Mouse (Mus musculus): ENCODE data around the gene Hcfc2. TPM values are rescaled to one million over a fixed set of nuclear protein-coding genes. Genes with fewer than 3 reads are reported as not detected.
A peak's percentile ranks its signal among the peaks of the same experiment; 100 is the strongest.

Gene Hcfc2
- polyA plus RNA-seq, 1 experiment from 2014 or later = 24.0 TPM

DNA sequence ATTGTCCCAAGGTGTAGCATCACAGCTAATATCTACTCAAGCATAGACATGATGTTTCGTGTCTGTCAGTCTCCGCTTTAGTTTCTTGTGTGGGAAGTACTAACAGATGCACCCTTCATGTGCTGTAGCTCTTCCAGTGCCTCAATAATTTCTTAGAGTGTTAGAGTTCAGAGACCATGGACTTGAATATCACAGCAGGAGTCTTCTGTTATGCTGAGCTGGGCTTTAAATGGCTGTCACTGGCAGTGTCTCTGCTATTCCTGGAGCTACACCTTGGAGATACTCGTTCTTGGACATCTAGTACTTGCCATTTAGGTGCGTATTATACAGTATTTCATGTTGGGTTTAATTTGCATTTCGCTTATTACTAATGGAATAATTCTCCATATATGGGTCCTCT lies 49.3 kb downstream of the Hcfc2 start:
- Histone ChIP-seq H3K4me3 (ENCODE audit: low read depth, low read length) (no peak overlapping the region), H3K27me3 (replicated peaks; ENCODE audit: control insufficient read depth, insufficient read depth, low read length) (no peaks in the 10 kb centered on the region), H3K9ac (ENCODE audit: low read depth, low read length) (no peak overlapping the region), H3K9me3 (ENCODE audit: control insufficient read depth, low read length) (no peaks in the 10 kb centered on the region), H3K27ac (ENCODE audit: low read depth, low read length) (no peak overlapping the region), H3K36me3 (ENCODE audit: control insufficient read depth, insufficient read depth, low read length) (peaks cover 28% of the 10 kb centered on the region), H3K4me2 (no peak overlapping the region), H3K4me1 (replicated peaks; ENCODE audit: control insufficient read depth, insufficient read depth, low read length) (no peaks in the 10 kb centered on the region)
- DNase-seq (ENCODE audit: low spot score) (no peak), ATAC-seq (replicated peaks; ENCODE audit: low FRiP score) (no peak)
- 92% methylated on average over 5 of the region's 5 CpGs for WGBS

DNA sequence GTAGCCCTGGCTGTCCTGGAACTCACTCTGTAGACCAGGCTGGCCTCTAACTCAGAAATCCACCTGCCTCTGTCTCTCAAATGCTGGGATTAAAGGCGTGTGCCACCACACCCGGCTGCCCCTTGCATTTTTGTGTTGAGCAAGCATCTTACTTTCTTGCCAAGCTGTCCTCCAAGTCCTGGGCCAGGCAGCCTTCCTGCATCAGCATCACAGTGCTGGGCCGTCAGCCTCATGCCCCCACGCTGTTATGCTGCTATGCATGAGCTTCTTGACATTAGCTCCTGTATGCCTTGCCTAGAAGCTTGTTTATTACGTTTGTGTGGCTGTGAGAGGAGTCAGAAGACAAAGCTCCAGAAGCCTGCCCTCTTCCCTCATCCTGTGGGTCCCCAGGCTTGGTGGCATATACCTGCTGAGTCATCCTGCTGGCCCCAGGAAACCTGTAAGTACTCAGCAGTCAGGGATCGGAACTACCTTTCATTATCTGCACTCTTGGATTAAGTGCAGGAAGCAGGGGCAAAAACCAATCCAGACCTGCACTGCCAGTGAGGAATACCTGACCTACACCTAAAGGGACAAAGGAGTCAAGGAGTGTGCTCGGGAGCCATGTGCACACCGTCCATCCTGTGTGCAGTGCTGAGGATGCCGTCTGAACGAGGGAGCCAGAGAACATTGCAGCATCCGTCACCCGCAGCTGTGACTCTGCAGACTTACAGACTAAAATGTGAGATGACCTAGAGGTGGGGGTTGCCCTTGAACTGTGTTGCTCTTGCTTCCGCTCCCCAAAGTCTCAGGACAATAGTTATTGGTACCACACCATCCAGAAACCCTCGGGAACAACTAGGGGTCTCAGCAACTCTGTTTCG lies 51.3 kb downstream of the Hcfc2 start:
- ATAC-seq (replicated peaks; ENCODE audit: low FRiP score) (no peak), DNase-seq (ENCODE audit: low spot score) (no peak)
- WGBS = 88% methylated on average over 15 of the region's 15 CpGs
- H3K36me3 ChIP-seq (ENCODE audit: control insufficient read depth, insufficient read depth, low read length) = peaks cover 41% of the 10 kb centered on the region
- H3K9ac ChIP-seq (ENCODE audit: low read depth, low read length) = no peak overlapping the region
- H3K27me3 ChIP-seq (replicated peaks; ENCODE audit: control insufficient read depth, insufficient read depth, low read length) = no peaks in the 10 kb centered on the region
- no peak overlapping the region for H3K4me2 ChIP-seq
- H3K4me3 ChIP-seq (ENCODE audit: low read depth, low read length) = no peak overlapping the region
- no peaks in the 10 kb centered on the region for H3K9me3 ChIP-seq (ENCODE audit: control insufficient read depth, low read length)
- H3K4me1 ChIP-seq (replicated peaks; ENCODE audit: control insufficient read depth, insufficient read depth, low read length) = no peaks in the 10 kb centered on the region
- no peak overlapping the region for H3K27ac ChIP-seq (ENCODE audit: low read depth, low read length)

- H3K9me3 ChIP-seq (ENCODE audit: control insufficient read depth, low read length) = no peaks in the 10 kb centered on the region
- H3K4me2 ChIP-seq = no peak overlapping the region
- ATAC-seq (replicated peaks; ENCODE audit: low FRiP score) = no peak
- no peaks in the 10 kb centered on the region for H3K27me3 ChIP-seq (replicated peaks; ENCODE audit: control insufficient read depth, insufficient read depth, low read length)
- WGBS = 93% methylated on average over 6 of the region's 6 CpGs
- H3K9ac ChIP-seq (ENCODE audit: low read depth, low read length) = no peak overlapping the region
- no peak overlapping the region for H3K4me3 ChIP-seq (ENCODE audit: low read depth, low read length)
- no peaks in the 10 kb centered on the region for H3K4me1 ChIP-seq (replicated peaks; ENCODE audit: control insufficient read depth, insufficient read depth, low read length)
- H3K36me3 ChIP-seq (ENCODE audit: control insufficient read depth, insufficient read depth, low read length) = peaks cover 57% of the 10 kb centered on the region
- no peak for DNase-seq (ENCODE audit: low spot score)
- no peak overlapping the region for H3K27ac ChIP-seq (ENCODE audit: low read depth, low read length)
Measured at GRCm38 (mm10) chr10:82750778-82751177, 54.8 kb downstream of the Hcfc2 start.

DNA sequence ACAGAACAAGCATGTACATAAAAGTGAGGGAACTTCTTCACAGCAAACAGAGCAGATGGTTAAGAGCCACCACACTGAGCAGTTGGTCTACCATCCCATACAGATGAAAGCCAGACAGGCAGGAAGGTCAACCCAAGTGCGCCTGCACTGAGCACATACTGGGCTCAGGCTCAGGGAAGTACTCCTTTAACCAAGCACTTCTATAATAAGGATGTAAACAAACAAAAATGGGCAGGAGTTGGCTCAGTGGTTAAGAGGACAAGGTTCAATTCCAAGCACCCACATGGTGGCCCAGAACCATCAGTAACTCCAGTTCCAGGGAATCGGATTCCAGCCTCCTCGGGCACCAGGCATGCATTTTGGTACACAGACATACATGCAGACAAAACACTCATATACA lies 57.0 kb downstream of the Hcfc2 start:
- no peak for DNase-seq (ENCODE audit: low spot score)
- no peak overlapping the region for H3K27ac ChIP-seq (ENCODE audit: low read depth, low read length)
- no peak for ATAC-seq (replicated peaks; ENCODE audit: low FRiP score)
- no peak overlapping the region for H3K9ac ChIP-seq (ENCODE audit: low read depth, low read length)
- H3K4me3 ChIP-seq (ENCODE audit: low read depth, low read length) = no peak overlapping the region
- no peak overlapping the region for H3K4me2 ChIP-seq
- H3K27me3 ChIP-seq (replicated peaks; ENCODE audit: control insufficient read depth, insufficient read depth, low read length) = no peaks in the 10 kb centered on the region
- peaks cover 60% of the 10 kb centered on the region for H3K36me3 ChIP-seq (ENCODE audit: control insufficient read depth, insufficient read depth, low read length)
- 88% methylated on average over 3 of the region's 3 CpGs for WGBS
- H3K9me3 ChIP-seq (ENCODE audit: control insufficient read depth, low read length) = no peaks in the 10 kb centered on the region
- peaks cover 2% of the 10 kb centered on the region for H3K4me1 ChIP-seq (replicated peaks; ENCODE audit: control insufficient read depth, insufficient read depth, low read length)

- Histone ChIP-seq H3K9ac (ENCODE audit: low read depth, low read length) (no peak overlapping the region), H3K27ac (ENCODE audit: low read depth, low read length) (no peak overlapping the region)
- 0 out of 2 replicates have a peak, but pooled peaks have one; percentile 24 for ATAC-seq (replicated peaks; ENCODE audit: low FRiP score)
Measured at GRCm38 (mm10) chr10:82754642-82755041, 58.7 kb downstream of the Hcfc2 start.

DNA sequence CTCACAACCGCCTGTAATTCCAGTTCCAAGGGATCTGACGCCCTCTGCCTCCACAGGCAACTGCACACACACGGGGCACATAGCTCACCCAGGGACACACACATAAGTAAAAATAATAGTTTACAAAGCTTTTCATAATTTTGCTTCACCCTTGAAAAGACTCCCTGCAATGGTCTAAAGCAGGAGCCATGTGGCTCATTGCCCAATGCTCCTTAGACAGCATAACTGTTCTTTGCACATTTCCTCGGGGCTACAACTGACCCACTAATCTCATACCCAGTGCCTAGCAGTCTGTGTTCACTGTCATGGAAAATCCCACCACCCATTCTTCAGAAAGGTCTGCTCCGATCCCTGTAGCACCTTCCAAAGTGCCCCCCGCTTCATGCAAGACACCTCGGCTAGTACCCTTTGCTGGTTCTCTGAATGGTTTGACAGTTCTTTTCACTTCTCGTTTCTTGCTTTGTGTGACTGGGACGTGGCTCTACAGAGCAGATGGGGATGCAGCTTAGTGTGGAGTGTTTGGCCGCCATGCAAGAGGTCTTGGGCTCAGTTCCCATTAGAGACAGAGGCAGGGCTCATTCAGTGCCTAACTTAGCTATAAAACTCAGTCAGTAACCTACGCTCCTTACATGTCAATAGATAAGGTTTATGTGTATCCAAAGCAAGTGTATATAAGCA lies 59.4 kb downstream of the Hcfc2 start:
- Histone ChIP-seq H3K4me1 (replicated peaks; ENCODE audit: control insufficient read depth, insufficient read depth, low read length) (peaks cover 14% of the 10 kb centered on the region), H3K27ac (ENCODE audit: low read depth, low read length) (no peak overlapping the region), H3K27me3 (replicated peaks; ENCODE audit: control insufficient read depth, insufficient read depth, low read length) (no peaks in the 10 kb centered on the region), H3K4me3 (ENCODE audit: low read depth, low read length) (no peak overlapping the region), H3K36me3 (ENCODE audit: control insufficient read depth, insufficient read depth, low read length) (peaks cover 56% of the 10 kb centered on the region), H3K9me3 (ENCODE audit: control insufficient read depth, low read length) (no peaks in the 10 kb centered on the region), H3K9ac (ENCODE audit: low read depth, low read length) (no peak overlapping the region), H3K4me2 (no peak overlapping the region)
- ATAC-seq (replicated peaks; ENCODE audit: low FRiP score) (no peak), DNase-seq (ENCODE audit: low spot score) (no peak)
- 92% methylated on average over 11 of the region's 11 CpGs for WGBS

More at GRCm38 (mm10) chr10:82754642-82755041, 58.7 kb downstream of the Hcfc2 start:
- Histone ChIP-seq H3K27me3 (replicated peaks; ENCODE audit: control insufficient read depth, insufficient read depth, low read length) (no peaks in the 10 kb centered on the region), H3K4me1 (replicated peaks; ENCODE audit: control insufficient read depth, insufficient read depth, low read length) (peaks cover 8% of the 10 kb centered on the region), H3K9me3 (ENCODE audit: control insufficient read depth, low read length) (no peaks in the 10 kb centered on the region), H3K4me2 (no peak overlapping the region), H3K36me3 (ENCODE audit: control insufficient read depth, insufficient read depth, low read length) (peaks cover 53% of the 10 kb centered on the region), H3K4me3 (ENCODE audit: low read depth, low read length) (no peak overlapping the region)
- WGBS = 85% methylated on average over 1 of the region's 1 CpGs
- no peak for DNase-seq (ENCODE audit: low spot score)

DNA sequence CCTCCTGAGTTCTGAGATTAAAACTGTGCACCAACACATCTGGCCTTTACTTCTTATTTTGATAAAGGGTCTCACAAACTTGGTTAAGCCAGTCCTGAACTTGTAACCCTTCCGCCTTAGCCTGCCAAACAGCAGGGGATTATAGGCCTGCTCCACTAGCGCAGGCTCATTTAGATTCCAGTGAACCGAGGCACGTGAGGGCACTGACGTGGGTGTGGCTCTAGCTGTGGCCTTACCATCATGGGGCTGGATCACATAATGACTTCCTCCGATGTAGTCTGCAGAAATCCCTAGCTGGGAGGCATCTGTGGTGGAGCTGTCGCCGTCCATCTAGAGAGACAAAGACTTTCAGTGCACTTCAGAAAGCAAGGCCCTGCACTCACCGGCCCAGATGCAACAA lies 60.5 kb downstream of the Hcfc2 start:
- Histone ChIP-seq H3K36me3 (ENCODE audit: control insufficient read depth, insufficient read depth, low read length) (peaks cover 49% of the 10 kb centered on the region), H3K9me3 (ENCODE audit: control insufficient read depth, low read length) (no peaks in the 10 kb centered on the region), H3K27ac (ENCODE audit: low read depth, low read length) (no peak overlapping the region), H3K4me2 (no peak overlapping the region), H3K27me3 (replicated peaks; ENCODE audit: control insufficient read depth, insufficient read depth, low read length) (no peaks in the 10 kb centered on the region), H3K9ac (ENCODE audit: low read depth, low read length) (no peak overlapping the region), H3K4me1 (replicated peaks; ENCODE audit: control insufficient read depth, insufficient read depth, low read length) (peaks cover 24% of the 10 kb centered on the region), H3K4me3 (ENCODE audit: low read depth, low read length) (no peak overlapping the region)
- WGBS = 92% methylated on average over 9 of the region's 9 CpGs
- ATAC-seq (replicated peaks; ENCODE audit: low FRiP score) (no peak), DNase-seq (ENCODE audit: low spot score) (no peak)

GRCm38 (mm10) chr10:82757341-82757740 lies 61.4 kb downstream of the Hcfc2 start:
- no peak overlapping the region for H3K27ac ChIP-seq (ENCODE audit: low read depth, low read length)
- H3K36me3 ChIP-seq (ENCODE audit: control insufficient read depth, insufficient read depth, low read length) = peaks cover 41% of the 10 kb centered on the region
- H3K9me3 ChIP-seq (ENCODE audit: control insufficient read depth, low read length) = no peaks in the 10 kb centered on the region
- ATAC-seq (replicated peaks; ENCODE audit: low FRiP score) (no peak), DNase-seq (ENCODE audit: low spot score) (no peak)
- no peak overlapping the region for H3K4me2 ChIP-seq
- H3K4me1 ChIP-seq (replicated peaks; ENCODE audit: control insufficient read depth, insufficient read depth, low read length) = peaks cover 26% of the 10 kb centered on the region
- H3K9ac ChIP-seq (ENCODE audit: low read depth, low read length) = no peak overlapping the region
- WGBS = 75% methylated on average over 9 of the region's 9 CpGs
- no peak overlapping the region for H3K4me3 ChIP-seq (ENCODE audit: low read depth, low read length)
- no peaks in the 10 kb centered on the region for H3K27me3 ChIP-seq (replicated peaks; ENCODE audit: control insufficient read depth, insufficient read depth, low read length)

Measured in liver, embryonic 11.5 days (tissue).